Mouse (Mus musculus): ENCODE results near the gene Slc25a41.

DNA sequence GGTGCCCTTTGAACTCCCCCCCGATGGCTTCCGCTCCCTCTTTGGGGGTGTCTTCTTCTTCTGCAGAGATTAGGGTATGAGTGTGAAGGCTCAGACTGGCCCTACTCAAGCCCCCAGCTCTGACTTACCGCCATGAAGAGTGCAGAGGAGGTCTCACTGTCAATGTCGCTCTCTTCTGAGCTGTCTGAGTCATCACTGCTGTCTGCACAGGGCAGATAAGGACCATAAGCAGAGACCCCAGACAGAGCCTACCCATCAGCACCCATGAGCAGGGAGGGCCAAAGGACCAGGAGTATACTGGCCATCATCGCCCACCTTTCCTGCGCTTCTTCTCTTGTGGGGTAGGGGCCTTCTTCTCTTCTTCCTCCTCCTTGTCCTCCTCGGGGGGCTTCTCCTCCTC lies 37.5 kb downstream of the Slc25a41 start:
- TF ChIP-seq CTCF (IDR thresholded peaks at IDR 0.05; ENCODE audit: low read depth) (no peak), EP300 (IDR thresholded peaks at IDR 0.05; ENCODE audit: low read depth) (no peak)
